Mouse (Mus musculus): ENCODE results near the gene Ankrd35. TPM values are rescaled to one million over a fixed set of nuclear protein-coding genes. Genes with fewer than 3 reads are reported as not detected.
A peak's percentile ranks its signal among the peaks of the same experiment; 100 is the strongest.
"Not testable (repeated sequence)": the region's sequence is repeated elsewhere in the genome, so short reads cannot be mapped to it uniquely, and the experiment has no call there.

Ankrd35 gene
- polyA plus RNA-seq, 1 experiment = 2.5 TPM

GRCm38 (mm10) chr3:96675171-96675570 lies 5.2 kb downstream of the Ankrd35 start:
- TF ChIP-seq CTCF (IDR thresholded peaks at IDR 0.05; ENCODE audit: borderline replicate concordance, extremely low read depth, insufficient read depth, insufficient read length) (no peak), POLR2A (IDR thresholded peaks at IDR 0.05; ENCODE audit: borderline replicate concordance, extremely low read depth, insufficient read depth, insufficient read length, poor library complexity, severe bottlenecking) (no peak)

DNA sequence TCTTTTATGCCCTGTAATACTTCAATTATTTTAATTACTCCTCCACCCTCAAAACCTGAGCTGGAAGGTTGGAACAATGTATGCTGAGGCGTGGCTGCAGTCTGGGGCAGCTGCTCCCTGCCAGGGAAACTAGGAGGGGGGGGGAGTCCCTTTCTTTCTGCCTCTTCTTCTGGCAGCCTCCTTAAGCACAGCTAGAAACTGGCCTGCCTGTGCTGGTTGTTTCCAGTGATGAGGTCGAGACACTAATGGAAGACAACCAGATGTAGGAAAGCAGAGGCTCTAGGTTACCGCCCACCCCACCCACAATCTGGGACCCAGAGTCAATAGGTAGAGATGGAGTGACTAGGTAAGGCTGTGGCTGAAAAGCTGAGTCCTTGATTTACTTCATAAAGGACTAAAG lies 5.8 kb downstream of the Ankrd35 start:
- peak; percentile 25 for DNase-seq (ENCODE audit: low read depth)
- TF ChIP-seq CTCF (IDR thresholded peaks at IDR 0.05; ENCODE audit: borderline replicate concordance, extremely low read depth, insufficient read depth, insufficient read length) (no peak), POLR2A (IDR thresholded peaks at IDR 0.05; ENCODE audit: borderline replicate concordance, extremely low read depth, insufficient read depth, insufficient read length, poor library complexity, severe bottlenecking) (no peak)

More at GRCm38 (mm10) chr3:96675171-96675570, 5.2 kb downstream of the Ankrd35 start:
- DNase-seq (ENCODE audit: low read depth) = no peak

DNA sequence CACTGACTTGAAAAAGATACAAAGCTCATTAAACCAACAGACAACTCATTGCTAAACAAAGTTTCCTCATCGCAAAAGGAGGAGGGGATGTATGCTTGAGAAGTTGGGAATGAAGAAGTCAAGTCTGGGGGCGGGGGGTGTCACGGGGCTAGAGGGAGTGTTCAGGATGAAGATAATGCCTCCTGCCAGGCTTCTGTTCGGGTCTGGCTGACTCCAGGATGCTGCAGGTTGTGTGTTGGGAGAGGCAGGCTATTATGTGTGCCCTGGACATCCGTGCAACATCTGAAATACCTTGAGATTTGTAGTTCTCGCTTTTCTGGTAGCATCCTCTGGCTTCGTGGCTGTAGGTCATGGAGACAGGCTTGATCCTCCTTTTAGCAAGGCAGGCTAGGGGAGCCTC lies 8.5 kb downstream of the Ankrd35 start:
- TF ChIP-seq POLR2A (IDR thresholded peaks at IDR 0.05; ENCODE audit: borderline replicate concordance, extremely low read depth, insufficient read depth, insufficient read length, poor library complexity, severe bottlenecking) = no peak
- no peak for TF ChIP-seq CTCF (IDR thresholded peaks at IDR 0.05; ENCODE audit: borderline replicate concordance, extremely low read depth, insufficient read depth, insufficient read length)
- DNase-seq (ENCODE audit: low read depth) = no peak

GRCm38 (mm10) chr3:96679159-96679674 lies 9.3 kb downstream of the Ankrd35 start:
- DNase-seq (ENCODE audit: low read depth) = no peak
- no peak for TF ChIP-seq POLR2A (IDR thresholded peaks at IDR 0.05; ENCODE audit: borderline replicate concordance, extremely low read depth, insufficient read depth, insufficient read length, poor library complexity, severe bottlenecking)

DNA sequence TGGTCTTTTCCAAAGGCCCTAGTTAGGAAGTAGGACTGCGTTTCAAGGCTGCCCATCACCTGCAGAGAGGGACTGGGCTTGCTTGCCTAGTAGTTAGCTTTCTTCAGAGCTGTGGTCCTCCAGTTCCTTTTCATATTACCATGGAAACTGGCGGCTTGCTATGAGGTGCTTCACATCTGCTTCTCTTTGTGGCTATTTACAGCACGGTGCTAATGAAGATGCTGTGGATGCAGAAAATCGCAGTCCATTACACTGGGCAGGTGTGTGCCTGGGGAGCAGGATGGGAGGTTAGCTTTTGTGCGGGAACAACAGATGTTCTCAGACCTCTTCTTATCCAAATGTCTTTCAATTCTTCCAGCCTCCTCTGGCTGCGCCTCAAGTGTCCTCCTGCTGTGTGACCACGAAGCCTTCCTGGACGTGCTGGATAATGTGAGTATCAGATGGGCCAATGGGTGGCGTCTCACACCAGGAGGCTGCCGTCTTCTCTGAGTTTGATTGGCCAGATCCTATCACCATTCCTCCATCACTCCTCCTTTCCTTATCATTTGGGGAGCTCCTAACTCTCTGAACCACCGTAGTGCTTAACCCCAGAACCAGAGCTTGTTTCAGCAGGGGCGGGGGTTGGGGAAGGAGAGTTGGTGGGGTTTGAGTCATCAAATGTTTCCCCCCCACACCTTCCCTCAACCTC lies 10.5 kb downstream of the Ankrd35 start:
- TF ChIP-seq POLR2A (IDR thresholded peaks at IDR 0.05; ENCODE audit: borderline replicate concordance, extremely low read depth, insufficient read depth, insufficient read length, poor library complexity, severe bottlenecking) = no peak
- peak; percentile 60 for DNase-seq (ENCODE audit: low read depth)

GRCm38 (mm10) chr3:96683496-96683895 lies 13.6 kb downstream of the Ankrd35 start:
- no peak for DNase-seq (ENCODE audit: low read depth)
- no peak for TF ChIP-seq POLR2A (IDR thresholded peaks at IDR 0.05; ENCODE audit: borderline replicate concordance, extremely low read depth, insufficient read depth, insufficient read length, poor library complexity, severe bottlenecking)
- no peak for TF ChIP-seq CTCF (IDR thresholded peaks at IDR 0.05; ENCODE audit: borderline replicate concordance, extremely low read depth, insufficient read depth, insufficient read length)

- TF ChIP-seq CTCF (IDR thresholded peaks at IDR 0.05; ENCODE audit: borderline replicate concordance, extremely low read depth, insufficient read depth, insufficient read length) (no peak), POLR2A (IDR thresholded peaks at IDR 0.05; ENCODE audit: borderline replicate concordance, extremely low read depth, insufficient read depth, insufficient read length, poor library complexity, severe bottlenecking) (no peak)
- no peak for DNase-seq (ENCODE audit: low read depth)
Measured at GRCm38 (mm10) chr3:96684151-96684821, 14.4 kb downstream of the Ankrd35 start.

DNA sequence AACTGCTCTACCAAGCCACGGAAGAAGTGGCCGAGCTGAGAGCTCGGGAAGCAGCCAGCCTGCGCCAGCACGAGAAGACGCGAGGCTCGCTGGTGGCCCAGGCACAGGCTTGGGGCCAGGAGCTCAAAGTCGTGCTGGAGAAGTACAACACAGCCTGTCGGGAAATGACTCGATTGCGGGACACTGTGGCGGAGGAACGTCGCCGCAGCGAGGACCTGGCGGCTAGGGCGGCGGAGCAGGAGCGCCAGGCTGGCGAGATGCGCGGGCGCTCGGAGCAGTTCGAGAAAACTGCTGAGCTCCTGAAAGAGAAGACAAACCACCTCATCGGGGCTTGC lies 14.9 kb downstream of the Ankrd35 start:
- no peak for TF ChIP-seq POLR2A (IDR thresholded peaks at IDR 0.05; ENCODE audit: borderline replicate concordance, extremely low read depth, insufficient read depth, insufficient read length, poor library complexity, severe bottlenecking)
- no peak for TF ChIP-seq CTCF (IDR thresholded peaks at IDR 0.05; ENCODE audit: borderline replicate concordance, extremely low read depth, insufficient read depth, insufficient read length)
- peak; percentile 20 for DNase-seq (ENCODE audit: low read depth)

DNA sequence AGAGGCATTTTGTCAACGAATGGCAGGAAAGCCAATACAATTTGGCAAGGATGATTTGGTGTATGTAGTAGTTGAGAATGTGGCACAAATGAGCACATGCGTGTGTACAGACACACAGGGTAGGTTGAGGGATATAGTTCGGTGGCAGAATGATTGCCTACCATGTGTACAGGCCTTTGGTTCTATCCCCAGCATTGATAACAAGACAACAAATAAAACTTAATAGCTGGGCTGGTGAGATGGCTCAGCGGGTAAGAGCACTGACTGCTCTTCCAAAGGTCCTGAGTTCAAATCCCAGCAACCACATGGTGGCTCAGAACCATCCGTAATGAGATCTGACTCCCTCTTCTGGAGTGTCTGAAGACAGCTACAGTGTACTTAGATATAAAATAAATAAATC lies 16.1 kb downstream of the Ankrd35 start:
- DNase-seq (ENCODE audit: low read depth) = not testable (repeated sequence)

DNA sequence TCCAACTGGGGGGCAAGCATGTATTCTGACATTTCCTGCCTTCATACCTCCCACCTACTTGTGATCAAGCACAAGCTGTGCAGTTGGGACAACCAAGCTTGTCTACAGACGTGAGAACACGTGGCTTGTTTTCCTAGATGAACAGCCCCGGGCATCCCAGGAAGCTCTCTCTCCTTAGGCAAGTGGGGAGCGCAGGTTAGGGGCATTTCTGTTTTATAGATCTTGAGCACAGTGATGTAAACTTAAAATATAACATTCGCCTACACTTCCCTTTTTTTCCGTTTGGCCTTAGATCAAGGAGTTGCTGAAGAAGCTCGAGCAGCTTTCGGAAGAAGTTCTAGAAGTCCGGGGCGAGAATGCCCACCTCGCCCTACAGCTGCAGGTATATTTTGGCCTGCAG lies 18.9 kb downstream of the Ankrd35 start:
- DNase-seq (ENCODE audit: low read depth) = no peak
- no peak for TF ChIP-seq POLR2A (IDR thresholded peaks at IDR 0.05; ENCODE audit: borderline replicate concordance, extremely low read depth, insufficient read depth, insufficient read length, poor library complexity, severe bottlenecking)
- TF ChIP-seq CTCF (IDR thresholded peaks at IDR 0.05; ENCODE audit: borderline replicate concordance, extremely low read depth, insufficient read depth, insufficient read length) = no peak

DNA sequence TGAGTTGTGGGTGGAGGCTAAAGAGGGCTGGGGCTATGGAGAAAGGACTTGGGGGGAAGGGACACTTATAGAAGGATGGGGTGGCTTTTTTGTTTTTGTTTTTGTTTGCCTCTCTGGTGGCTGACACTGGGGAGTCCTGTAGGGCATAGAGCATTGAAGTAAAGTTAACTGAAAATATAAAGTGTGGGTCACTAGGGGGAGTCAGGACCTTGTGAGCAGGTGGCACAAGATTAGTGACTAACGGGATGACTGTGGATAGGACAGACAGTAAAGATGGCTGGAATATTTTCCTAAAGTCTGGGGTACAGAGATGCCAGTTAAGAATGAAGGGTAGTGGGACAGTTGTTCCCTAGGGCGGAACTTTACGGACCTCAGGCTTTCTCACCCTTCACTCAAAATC lies 20.4 kb downstream of the Ankrd35 start:
- DNase-seq (ENCODE audit: low read depth) = no peak
- no peak for TF ChIP-seq POLR2A (IDR thresholded peaks at IDR 0.05; ENCODE audit: borderline replicate concordance, extremely low read depth, insufficient read depth, insufficient read length, poor library complexity, severe bottlenecking)
- no peak for TF ChIP-seq CTCF (IDR thresholded peaks at IDR 0.05; ENCODE audit: borderline replicate concordance, extremely low read depth, insufficient read depth, insufficient read length)

DNA sequence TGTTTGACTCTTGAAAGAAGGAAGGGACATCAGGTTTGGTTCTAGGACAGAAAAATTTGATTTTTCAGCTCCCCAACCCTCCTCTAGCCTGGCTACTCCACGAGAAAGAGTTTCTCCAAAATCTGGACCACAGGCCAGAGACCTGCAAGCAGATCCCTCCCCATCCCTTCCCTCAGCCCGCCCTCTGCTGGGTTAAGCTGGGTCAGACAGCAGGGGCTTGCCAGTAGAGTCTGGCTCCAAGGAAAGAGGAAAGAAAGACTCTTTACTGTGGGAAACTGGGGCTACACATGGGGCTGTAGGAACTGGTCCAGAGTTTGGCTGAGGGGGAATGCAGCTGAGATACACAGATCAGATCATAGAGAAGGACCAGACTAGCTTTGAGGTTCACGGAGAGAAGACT lies 22.6 kb downstream of the Ankrd35 start:
- peak; percentile 39 for DNase-seq (ENCODE audit: low read depth)
- no peak for TF ChIP-seq POLR2A (IDR thresholded peaks at IDR 0.05; ENCODE audit: borderline replicate concordance, extremely low read depth, insufficient read depth, insufficient read length, poor library complexity, severe bottlenecking)
- peak; percentile 27; the same call in 1 of the 2 replicates for TF ChIP-seq CTCF (IDR thresholded peaks at IDR 0.05; ENCODE audit: borderline replicate concordance, extremely low read depth, insufficient read depth, insufficient read length)
